Mouse (Mus musculus) neural tube, embryonic 12.5 days (tissue): ENCODE data around the gene Esf1. TPM values are rescaled to one million over a fixed set of nuclear protein-coding genes. Genes with fewer than 3 reads are reported as not detected.
"Not testable (repeated sequence)": the region's sequence is repeated elsewhere in the genome, so short reads cannot be mapped to it uniquely, and the experiment has no call there.

Experiments used
- ATAC-seq: fragments of 200-750 bp; cut with Nextera tagmentation; 2 replicates; pipeline ENCODE4 v1.8.0; 2017; ENCODE audit warnings: low read depth, mild to moderate bottlenecking, moderate TSS enrichment, moderate library complexity; ENCODE audit not compliant: low FRiP score
- H3K27ac ChIP-seq: fragments of 300-500 bp; sonication (generic); 2 replicates; pipeline ENCODE4 v1.5.1; 2016
- H3K27me3 ChIP-seq: fragments of 300-500 bp; sonication (generic); replicated peaks from 2 replicates; pipeline ENCODE4 v1.6.1; 2016; ENCODE audit warnings: mild to moderate bottlenecking
- H3K36me3 ChIP-seq: fragments of 300-500 bp; sonication (generic); 2 replicates; pipeline ENCODE4 v1.6.1; 2016; ENCODE audit warnings: mild to moderate bottlenecking
- H3K4me1 ChIP-seq: fragments of 300-500 bp; sonication (generic); 2 replicates; pipeline ENCODE4 v1.6.1; 2016
- H3K4me2 ChIP-seq: fragments of 300-500 bp; sonication (generic); replicated peaks from 2 replicates; pipeline ENCODE4 v1.6.1; 2016; ENCODE audit warnings: mild to moderate bottlenecking
- H3K4me3 ChIP-seq: fragments of 300-500 bp; sonication (generic); 2 replicates; pipeline ENCODE4 v1.5.1; 2016
- H3K9ac ChIP-seq: fragments of 300-500 bp; sonication (generic); 2 replicates; pipeline ENCODE4 v1.6.1; 2016; ENCODE audit warnings: mild to moderate bottlenecking
- H3K9me3 ChIP-seq: fragments of 300-500 bp; sonication (generic); 2 replicates; pipeline ENCODE4 v1.6.1; 2016; ENCODE audit warnings: mild to moderate bottlenecking
- WGBS: fragments of 180-500 bp; shearing (Covaris S2); methylation state at CpG from one replicate; pipeline ENCODE4 v1.1.7; 2016; 5-methylcytosine and 5-hydroxymethylcytosine counted together
- polyA plus RNA-seq: library from polyadenylated mRNA; unstranded; fragments of >200 nt; fragmentation: Nextera tagmentation; extraction: Ambion mirVana; gene quantifications from 2 replicates; pipeline ENCODE4 v1.2.1, GENCODE M21; 2016

Gene Esf1
- polyA plus RNA-seq, 1 experiment from 2014 or later: 28.8 TPM

DNA sequence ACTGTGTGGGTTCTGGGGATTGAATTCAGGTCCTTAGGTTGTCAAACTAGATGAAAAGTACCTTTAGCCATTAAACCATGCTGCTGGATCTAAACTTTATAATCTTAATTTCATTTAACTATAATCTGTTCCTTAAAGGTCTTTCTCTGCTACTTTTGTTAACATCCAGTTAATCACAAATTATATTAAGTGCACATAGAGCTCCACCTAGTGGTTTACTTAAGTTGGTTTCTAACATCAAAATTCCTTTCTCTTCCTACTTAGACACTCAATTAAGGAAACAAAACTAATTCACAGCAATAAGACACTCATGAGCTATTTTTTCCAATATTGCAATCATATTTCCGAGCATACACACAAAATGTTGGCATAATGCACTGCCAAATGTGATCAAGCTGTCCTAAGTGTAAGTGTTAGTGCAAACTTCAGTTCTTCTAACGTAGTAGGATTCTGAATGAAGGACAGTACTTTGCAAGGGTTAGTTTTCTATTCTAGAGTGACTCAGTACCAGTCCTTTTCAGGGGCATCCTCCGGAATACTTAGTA lies 11.1 kb downstream of the Esf1 start:
- Histone ChIP-seq H3K36me3 (peaks cover 26% of the 10 kb centered on the region), H3K27me3 (no peaks in the 10 kb centered on the region), H3K4me3 (no peak overlapping the region), H3K4me2 (no peak overlapping the region), H3K27ac (no peak overlapping the region), H3K9me3 (no peaks in the 10 kb centered on the region), H3K4me1 (no peaks in the 10 kb centered on the region), H3K9ac (no peak overlapping the region)
- WGBS: 86% methylated on average over 3 of the region's 3 CpGs
- no peak for ATAC-seq

DNA sequence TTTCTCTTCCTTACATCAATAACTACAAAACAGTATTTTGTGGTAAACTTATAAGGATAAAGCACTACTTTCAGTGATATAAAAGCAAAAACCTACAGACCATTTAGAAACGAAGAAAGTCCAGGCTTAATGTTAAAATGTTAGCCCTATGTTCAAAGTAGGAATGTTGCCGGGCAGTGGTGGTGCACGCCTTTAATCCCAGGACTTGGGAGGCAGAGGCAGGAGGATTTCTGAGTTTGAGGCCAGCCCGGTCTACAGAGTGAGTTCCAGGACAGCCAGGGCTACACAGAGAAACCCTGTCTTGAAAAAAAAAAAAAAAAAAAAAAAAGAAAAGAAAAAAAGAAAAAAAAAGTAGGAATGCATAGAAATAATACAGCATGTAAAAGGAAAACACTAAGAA lies 18.6 kb downstream of the Esf1 start, which contains the start of gene Gm17374:
Gm17374 (plus strand) TSS at position 301 of the 400 bp plus-strand sequence.
- not testable (repeated sequence) for ATAC-seq

GRCm38 (mm10) chr2:140125516-140125915 lies 44.8 kb downstream of the Esf1 start:
- H3K9me3 ChIP-seq: no peaks in the 10 kb centered on the region
- no peak overlapping the region for H3K9ac ChIP-seq
- no peak overlapping the region for H3K4me2 ChIP-seq
- no peak overlapping the region for H3K4me3 ChIP-seq
- no peaks in the 10 kb centered on the region for H3K27me3 ChIP-seq
- peaks cover 56% of the 10 kb centered on the region for H3K36me3 ChIP-seq
- no peaks in the 10 kb centered on the region for H3K4me1 ChIP-seq
- WGBS: 81% methylated on average over 2 of the region's 2 CpGs
- ATAC-seq: no peak
- H3K27ac ChIP-seq: no peak overlapping the region

More for the DNA sequence above, 18.6 kb downstream of the Esf1 start, which contains the start of gene Gm17374:
- not testable (repeated sequence) for H3K4me3 ChIP-seq, H3K4me2 ChIP-seq, H3K9me3 ChIP-seq, H3K9ac ChIP-seq, H3K4me1 ChIP-seq, H3K27me3 ChIP-seq, H3K27ac ChIP-seq
- WGBS: 94% methylated on average over 4 of the region's 4 CpGs
- peaks cover 26% of the 10 kb centered on the region for H3K36me3 ChIP-seq

GRCm38 (mm10) chr2:140113851-140114250 lies 56.5 kb downstream of the Esf1 start:
- H3K27ac ChIP-seq: no peak overlapping the region
- H3K4me2 ChIP-seq: no peak overlapping the region
- no peak overlapping the region for H3K4me3 ChIP-seq
- no peaks in the 10 kb centered on the region for H3K36me3 ChIP-seq
- no peaks in the 10 kb centered on the region for H3K9me3 ChIP-seq
- no peak overlapping the region for H3K9ac ChIP-seq
- no peaks in the 10 kb centered on the region for H3K27me3 ChIP-seq
- WGBS: 89% methylated on average over 8 of the region's 8 CpGs
- ATAC-seq: no peak
- no peaks in the 10 kb centered on the region for H3K4me1 ChIP-seq

- H3K27me3 ChIP-seq: no peaks in the 10 kb centered on the region
- H3K27ac ChIP-seq: no peak overlapping the region
- no peak for ATAC-seq
- H3K4me3 ChIP-seq: no peak overlapping the region
- H3K36me3 ChIP-seq: no peaks in the 10 kb centered on the region
- H3K9me3 ChIP-seq: no peaks in the 10 kb centered on the region
- no peaks in the 10 kb centered on the region for H3K4me1 ChIP-seq
- WGBS: 50% methylated on average over 1 of the region's 1 CpGs
- no peak overlapping the region for H3K9ac ChIP-seq
- H3K4me2 ChIP-seq: no peak overlapping the region
Measured at GRCm38 (mm10) chr2:140108945-140109344, 61.4 kb downstream of the Esf1 start.

DNA sequence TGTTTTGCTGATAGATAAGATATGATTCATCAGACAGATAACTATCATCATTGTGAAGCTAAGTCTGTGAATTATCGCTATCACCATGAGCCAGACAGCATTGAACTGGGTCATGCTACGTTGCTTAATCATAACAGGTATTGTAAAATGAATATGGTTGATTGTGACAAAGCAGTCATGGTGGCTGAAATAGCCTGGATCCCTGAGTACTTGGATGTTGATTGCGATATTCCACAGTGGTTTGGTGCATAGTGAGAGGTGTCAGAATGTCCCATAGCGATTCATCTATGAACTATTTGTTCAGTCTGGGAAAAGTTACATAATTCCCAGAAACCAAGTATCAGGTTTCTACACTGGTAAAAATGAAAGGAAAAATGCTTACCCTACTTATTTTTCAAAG lies 62.7 kb downstream of the Esf1 start:
- WGBS: 88% methylated on average over 4 of the region's 4 CpGs
- H3K9ac ChIP-seq: no peak overlapping the region
- no peak for ATAC-seq
- no peak overlapping the region for H3K4me3 ChIP-seq
- no peak overlapping the region for H3K4me2 ChIP-seq
- H3K4me1 ChIP-seq: no peaks in the 10 kb centered on the region
- no peak overlapping the region for H3K27ac ChIP-seq
- H3K9me3 ChIP-seq: no peaks in the 10 kb centered on the region
- no peaks in the 10 kb centered on the region for H3K36me3 ChIP-seq
- no peaks in the 10 kb centered on the region for H3K27me3 ChIP-seq

- Histone ChIP-seq H3K4me2 (no peak overlapping the region), H3K27ac (no peak overlapping the region), H3K36me3 (no peaks in the 10 kb centered on the region), H3K4me3 (no peak overlapping the region), H3K9ac (no peak overlapping the region), H3K9me3 (no peaks in the 10 kb centered on the region), H3K4me1 (no peaks in the 10 kb centered on the region), H3K27me3 (no peaks in the 10 kb centered on the region)
- 60% methylated on average over 3 of the region's 3 CpGs for WGBS
- no peak for ATAC-seq
Measured at GRCm38 (mm10) chr2:140104951-140105350, 65.4 kb downstream of the Esf1 start.

DNA sequence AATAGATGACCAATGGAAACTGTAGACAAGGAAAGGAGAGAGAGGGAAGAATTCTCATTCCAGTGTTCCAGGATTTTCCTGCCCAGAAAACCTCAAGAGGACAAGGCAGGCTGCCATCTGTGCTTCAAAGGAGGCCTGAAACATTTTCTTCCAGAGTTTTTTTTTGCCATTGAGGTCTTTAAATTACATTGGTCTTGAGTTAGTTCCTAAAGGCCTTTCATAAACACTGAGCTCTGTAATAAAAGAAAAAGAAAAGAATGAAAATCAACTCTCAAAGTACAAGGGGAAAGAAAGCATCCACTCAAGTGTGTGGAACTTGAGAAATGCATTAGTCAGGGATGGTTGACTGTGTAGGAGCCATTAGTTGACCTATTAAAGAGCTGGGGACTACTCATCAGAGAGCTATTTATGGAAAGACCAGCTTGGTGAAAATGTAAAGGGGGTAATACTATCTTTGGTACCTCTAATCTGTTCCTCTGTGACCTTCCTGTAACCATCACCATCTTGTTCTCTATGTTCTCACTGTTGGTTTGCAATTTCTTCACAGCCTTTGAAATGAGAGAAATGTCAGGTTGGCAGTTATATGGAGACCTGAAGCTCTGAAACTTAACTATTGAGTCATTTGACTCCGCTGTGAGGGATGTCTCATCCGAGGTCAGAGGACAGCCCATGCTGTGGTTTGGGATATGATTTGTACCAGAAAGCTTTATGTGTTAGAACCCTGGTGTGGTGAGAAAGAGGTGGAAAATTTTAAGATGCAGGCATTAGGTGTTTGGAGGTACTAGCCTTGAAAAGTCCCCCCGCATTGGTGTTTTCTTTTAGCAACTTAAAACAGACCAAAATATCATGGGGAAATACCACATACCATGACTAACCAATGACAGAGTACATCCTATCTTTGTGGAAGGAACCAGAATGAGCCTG lies 69.6 kb downstream of the Esf1 start:
- Histone ChIP-seq H3K9me3 (no peaks in the 10 kb centered on the region), H3K4me1 (no peaks in the 10 kb centered on the region), H3K9ac (no peak overlapping the region), H3K27me3 (no peaks in the 10 kb centered on the region), H3K4me2 (no peak overlapping the region), H3K36me3 (no peaks in the 10 kb centered on the region), H3K4me3 (no peak overlapping the region), H3K27ac (no peak overlapping the region)
- no peak for ATAC-seq
- WGBS: 89% methylated on average over 3 of the region's 3 CpGs

GRCm38 (mm10) chr2:140099971-140100370 lies 70.4 kb downstream of the Esf1 start:
- Histone ChIP-seq H3K4me1 (no peaks in the 10 kb centered on the region), H3K4me3 (no peak overlapping the region), H3K9me3 (no peaks in the 10 kb centered on the region), H3K4me2 (no peak overlapping the region), H3K36me3 (no peaks in the 10 kb centered on the region), H3K9ac (no peak overlapping the region), H3K27ac (no peak overlapping the region), H3K27me3 (no peaks in the 10 kb centered on the region)
- 94% methylated on average over 3 of the region's 3 CpGs for WGBS
- no peak for ATAC-seq

GRCm38 (mm10) chr2:140097131-140097591 lies 73.2 kb downstream of the Esf1 start:
- Histone ChIP-seq H3K9ac (no peak overlapping the region), H3K4me2 (no peak overlapping the region), H3K27me3 (no peaks in the 10 kb centered on the region), H3K4me1 (no peaks in the 10 kb centered on the region), H3K36me3 (no peaks in the 10 kb centered on the region), H3K27ac (no peak overlapping the region), H3K9me3 (no peaks in the 10 kb centered on the region), H3K4me3 (no peak overlapping the region)
- 74% methylated on average over 3 of the region's 3 CpGs for WGBS
- peak; percentile 25; the same call in 1 of the 2 replicates for ATAC-seq

DNA sequence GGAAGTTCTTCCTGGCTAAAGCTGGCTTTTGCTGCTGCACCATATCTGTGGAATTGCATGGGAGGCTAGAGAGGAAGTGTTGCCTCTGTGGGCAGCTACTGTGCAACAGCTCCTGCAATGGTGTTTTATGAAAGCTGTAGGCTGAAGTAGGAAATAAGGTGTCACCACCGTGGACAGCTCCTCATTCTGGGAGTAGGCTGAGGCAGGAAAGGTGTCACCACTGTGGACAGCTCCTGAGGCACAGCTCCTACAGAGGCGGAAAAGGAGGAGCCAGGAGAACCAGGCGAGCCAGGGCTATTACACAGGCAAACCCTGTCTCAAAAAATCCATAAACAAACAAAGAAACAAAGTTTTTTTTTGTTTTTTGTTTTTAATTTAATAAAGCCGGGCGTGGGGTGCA lies 74.3 kb downstream of the Esf1 start:
- Histone ChIP-seq H3K4me3 (no peak overlapping the region), H3K27ac (no peak overlapping the region), H3K4me2 (no peak overlapping the region), H3K36me3 (no peaks in the 10 kb centered on the region), H3K9ac (no peak overlapping the region), H3K4me1 (no peaks in the 10 kb centered on the region), H3K9me3 (no peaks in the 10 kb centered on the region), H3K27me3 (no peaks in the 10 kb centered on the region)
- ATAC-seq: no peak
- WGBS: 81% methylated on average over 5 of the region's 5 CpGs

- Histone ChIP-seq H3K27me3 (no peaks in the 10 kb centered on the region), H3K27ac (no peak overlapping the region), H3K4me3 (no peak overlapping the region), H3K9me3 (no peaks in the 10 kb centered on the region), H3K9ac (no peak overlapping the region), H3K36me3 (no peaks in the 10 kb centered on the region), H3K4me1 (no peaks in the 10 kb centered on the region), H3K4me2 (no peak overlapping the region)
- 91% methylated on average over 5 of the region's 5 CpGs for WGBS
- no peak for ATAC-seq
Measured at GRCm38 (mm10) chr2:140093433-140093832, 76.9 kb downstream of the Esf1 start.
